Mouse (Mus musculus): Measurements from ENCODE around the gene Siae.

Gene Siae

GRCm38 (mm10) chr9:37554838-37555748 lies at the start of gene Siae:
Siae (plus strand) TSS chr9:37555698.
- DNase-seq = no peak

GRCm38 (mm10) chr9:37506023-37506422 lies 49.5 kb upstream of the Siae start:
- DNase-seq = no peak

- no peak for DNase-seq
Measured at GRCm38 (mm10) chr9:37512097-37512496, 43.4 kb upstream of the Siae start.

DNA sequence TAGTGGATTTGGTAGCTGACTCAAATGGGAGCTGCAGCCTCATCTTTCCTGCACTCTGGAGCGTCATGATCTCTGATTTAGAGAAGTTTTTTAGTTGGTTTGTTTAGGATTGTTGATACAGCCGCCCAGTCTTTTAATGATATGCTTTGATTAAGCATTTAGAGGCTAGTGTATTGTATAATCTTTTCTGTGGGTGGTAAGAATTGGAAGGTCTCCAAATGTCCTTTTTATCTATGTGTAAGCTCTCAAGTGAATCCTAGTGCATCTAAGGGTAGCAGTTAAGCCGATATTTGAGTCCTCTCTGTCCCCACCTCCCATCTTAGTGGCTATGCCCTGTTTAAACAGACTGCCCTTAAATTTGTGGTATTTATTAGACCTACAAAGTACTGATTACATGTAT lies 41.0 kb upstream of the Siae start:
- no peak for DNase-seq

DNA sequence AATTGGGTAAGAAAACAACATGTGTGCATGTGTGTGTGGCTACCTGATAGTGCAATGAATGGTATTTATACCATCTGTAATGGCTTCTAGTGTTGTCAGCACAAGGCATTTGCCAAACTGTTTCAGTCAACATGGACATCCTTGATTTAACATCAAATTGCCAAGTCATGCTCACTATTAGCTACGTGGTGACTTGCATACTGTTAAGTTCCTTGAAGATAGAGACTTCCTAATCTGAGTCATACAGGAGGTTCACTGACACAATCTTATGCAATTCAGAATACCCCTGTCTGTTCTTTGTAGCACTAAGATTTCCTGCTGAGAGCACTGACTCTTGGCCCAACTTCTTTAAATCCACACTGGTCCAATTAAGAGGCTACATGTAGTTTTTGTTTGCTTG lies 38.0 kb upstream of the Siae start:
- no peak for DNase-seq

DNA sequence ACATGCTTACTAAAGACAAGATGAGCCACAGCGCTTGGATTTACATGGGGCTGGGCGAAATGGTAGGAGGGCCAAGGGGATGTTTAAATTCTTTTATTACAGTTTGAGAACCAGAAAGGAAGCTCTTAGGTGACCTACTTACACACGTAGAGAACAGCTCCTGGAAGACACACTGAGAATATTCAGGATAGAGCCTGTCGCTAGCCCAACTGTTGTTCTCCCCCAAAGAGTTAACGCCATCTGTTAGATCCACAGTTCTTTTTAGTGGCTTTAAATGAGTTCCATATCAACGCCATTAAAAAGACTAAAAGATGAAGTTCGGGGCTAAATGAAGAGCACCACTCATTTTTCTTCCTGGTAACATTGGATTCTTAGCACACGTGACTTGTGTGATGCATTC lies 36.5 kb upstream of the Siae start:
- no peak for DNase-seq

GRCm38 (mm10) chr9:37519995-37520394 lies 35.5 kb upstream of the Siae start:
- DNase-seq = no peak

DNA sequence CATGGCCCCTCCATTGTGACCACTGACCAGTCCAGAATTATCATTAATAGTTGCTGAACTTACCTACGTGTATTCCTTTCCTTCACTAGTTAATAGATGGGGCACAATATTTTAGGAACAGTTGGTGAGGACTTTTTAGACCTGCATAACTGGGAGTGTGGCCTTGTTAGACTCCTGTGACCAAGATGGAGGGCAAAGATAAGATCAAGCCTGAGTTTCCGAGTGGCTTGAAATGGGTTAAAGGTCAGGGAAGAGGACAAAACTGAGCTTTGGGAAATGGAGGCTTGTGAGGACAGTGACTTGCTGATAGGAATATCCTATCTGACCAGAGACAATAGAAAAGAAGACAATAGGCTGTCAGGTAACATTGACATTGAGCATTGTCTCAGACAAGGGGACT lies 30.0 kb upstream of the Siae start:
- no peak for DNase-seq

- no peak for DNase-seq
Measured at GRCm38 (mm10) chr9:37526443-37527395, 28.8 kb upstream of the Siae start.

DNA sequence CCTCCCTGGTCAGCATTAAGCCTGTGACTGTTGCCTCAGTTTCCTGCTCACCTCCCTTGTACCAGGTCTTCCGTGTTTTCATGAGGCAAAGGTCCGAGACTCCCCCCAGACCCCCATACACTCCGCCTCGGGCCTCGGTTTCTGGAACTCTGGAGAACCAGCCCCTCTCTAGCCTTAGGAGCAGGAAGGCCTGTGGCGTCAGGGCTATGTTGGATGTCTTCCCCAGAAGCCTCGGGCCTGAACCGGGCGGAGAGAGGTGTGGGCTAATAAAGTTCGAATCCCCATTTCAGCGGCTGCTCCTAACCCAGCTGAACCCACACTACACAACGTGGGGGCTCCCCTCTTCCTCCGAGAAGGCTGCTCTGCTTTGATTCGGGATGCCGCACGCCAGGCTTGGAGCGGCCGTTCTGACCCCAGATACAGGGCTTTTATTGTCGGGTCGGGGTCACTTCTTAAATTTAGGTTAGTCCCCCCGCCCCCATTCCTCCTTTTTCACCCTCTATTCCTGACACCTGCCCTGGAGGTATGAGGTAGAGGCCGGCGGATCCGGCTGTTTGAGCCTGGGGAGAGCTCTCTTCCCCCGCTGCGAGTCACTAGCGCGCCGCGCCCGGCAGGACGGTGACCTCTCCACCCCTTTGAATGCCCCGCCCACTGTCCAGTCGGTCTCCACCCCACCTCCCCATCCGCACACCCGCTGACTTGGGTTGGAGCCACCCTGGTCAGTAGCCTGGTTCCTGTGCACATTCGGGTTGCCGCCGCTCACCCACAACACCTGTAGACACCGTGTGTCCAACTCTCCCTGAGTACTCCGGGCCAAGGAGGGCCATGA lies 27.9 kb upstream of the Siae start, which contains the start of gene Esam:
TSS of gene Esam (plus strand) at position 683 of the 829 bp plus-strand sequence.
- DNase-seq = no peak

DNA sequence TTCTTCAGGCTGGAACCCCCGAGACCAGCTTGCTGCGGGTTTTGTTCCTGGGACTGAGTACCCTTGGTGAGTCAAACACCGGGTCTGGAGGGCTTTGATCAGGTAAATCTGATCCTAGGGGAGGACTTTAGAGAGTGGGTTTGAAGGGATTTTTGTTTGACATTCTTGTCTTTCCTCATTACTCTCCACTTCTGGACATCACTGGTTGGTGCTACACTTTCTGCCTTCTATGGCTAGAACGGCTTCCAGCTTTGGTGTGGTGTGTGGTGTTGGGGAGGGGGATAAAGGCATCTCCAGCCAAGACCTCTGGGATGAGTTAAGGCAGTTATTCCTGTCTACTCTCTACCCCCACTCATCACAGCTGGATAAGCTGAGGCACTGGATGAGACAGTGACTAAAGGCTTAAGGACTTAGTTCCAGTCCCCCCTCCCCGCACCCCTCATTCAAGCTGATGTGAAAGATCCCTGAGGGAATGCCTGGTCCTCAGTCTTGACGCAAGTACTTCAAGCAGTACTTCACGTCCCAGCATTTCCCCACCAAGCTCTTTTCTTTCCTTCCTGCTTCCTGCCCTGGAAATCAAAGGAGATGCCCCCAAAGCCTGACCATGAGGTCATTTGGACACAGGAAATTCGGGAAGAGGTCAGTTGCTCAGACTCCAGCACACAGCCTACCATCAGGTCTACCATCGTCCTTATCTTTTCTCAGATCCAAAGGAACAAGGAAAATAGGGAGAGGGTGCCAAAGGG lies 27.1 kb upstream of the Siae start:
- no peak for DNase-seq

- DNase-seq = no peak
Measured at GRCm38 (mm10) chr9:37530031-37530887, 25.2 kb upstream of the Siae start.

DNA sequence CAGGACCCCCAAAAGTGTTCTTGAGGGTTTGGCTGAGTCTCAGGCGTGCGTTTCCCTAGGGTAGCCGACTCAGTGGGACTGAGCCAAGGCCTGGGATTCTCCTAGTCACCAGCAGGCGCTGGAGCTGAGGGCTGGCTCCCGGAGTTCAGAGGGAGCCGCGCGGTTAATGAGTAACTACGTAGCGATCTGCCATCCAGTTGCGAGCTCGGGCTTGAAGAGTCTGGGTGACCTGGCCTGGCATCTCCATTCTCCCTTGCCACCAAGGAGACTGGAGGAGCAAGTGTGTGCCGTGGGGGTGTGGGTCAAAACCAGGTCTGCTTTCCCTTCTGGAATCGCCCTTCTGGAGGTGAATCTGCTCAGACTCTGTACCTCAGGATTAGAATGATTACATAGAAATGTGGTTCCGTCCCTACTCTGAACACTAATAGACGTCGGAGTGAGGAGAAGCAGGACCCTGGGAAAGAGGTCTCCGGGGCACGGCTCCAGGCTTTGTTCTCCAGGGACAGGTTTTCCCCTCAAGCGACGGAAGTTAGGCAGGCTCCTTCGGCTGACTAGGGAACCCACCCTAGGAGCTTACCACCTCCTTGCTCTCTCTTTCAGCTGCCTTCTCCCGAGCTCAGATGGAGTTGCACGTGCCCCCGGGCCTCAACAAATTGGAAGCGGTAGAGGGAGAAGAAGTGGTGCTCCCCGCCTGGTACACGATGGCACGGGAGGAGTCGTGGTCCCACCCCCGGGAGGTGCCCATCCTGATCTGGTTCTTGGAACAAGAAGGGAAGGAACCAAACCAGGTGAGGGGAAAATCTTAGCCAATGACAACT lies 24.4 kb upstream of the Siae start:
- DNase-seq = no peak

DNA sequence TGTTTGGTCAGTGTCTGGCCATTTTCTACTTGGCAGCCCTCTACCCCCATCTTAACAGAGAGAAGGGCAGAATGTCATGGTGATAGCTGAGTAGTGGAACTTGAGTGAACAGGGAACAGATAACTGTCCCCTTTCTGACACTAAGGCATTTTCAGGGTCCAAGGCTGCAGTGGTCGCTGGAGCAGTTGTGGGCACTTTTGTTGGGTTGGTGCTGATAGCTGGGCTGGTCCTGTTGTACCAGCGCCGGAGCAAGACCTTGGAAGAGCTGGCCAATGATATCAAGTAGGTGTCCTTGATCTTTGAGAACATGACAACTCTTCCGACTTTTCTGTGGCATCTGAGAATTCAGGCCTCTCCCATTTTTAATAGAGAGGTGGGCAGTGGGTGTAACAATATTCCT lies 18.6 kb upstream of the Siae start:
- DNase-seq = no peak

DNA sequence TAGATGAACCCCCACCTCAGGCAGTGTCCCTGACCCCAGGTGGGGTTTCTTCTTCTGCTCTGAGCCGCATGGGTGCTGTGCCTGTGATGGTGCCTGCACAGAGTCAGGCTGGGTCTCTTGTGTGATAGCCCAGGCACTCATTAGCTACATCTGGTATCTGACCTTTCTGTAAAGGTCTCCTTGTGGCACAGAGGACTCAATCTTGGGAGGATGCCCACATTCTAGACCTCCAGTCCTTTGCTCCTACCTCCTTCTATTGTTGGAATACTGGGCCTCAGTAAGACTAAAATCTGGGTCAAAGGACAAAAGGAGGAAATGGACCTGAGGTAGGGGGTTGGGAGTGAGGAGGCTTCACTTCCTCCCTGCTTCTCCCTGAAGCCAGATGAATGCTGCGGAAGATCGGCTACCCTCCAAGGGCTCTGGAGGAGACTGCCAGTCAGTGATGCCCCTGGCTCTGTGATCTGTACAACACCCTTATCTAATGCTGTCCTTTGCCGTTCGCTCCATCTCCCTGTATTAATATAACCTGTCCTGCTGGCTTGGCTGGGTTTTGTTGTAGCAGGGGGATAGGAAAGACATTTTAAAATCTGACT lies 17.7 kb upstream of the Siae start:
- no peak for DNase-seq

DNA sequence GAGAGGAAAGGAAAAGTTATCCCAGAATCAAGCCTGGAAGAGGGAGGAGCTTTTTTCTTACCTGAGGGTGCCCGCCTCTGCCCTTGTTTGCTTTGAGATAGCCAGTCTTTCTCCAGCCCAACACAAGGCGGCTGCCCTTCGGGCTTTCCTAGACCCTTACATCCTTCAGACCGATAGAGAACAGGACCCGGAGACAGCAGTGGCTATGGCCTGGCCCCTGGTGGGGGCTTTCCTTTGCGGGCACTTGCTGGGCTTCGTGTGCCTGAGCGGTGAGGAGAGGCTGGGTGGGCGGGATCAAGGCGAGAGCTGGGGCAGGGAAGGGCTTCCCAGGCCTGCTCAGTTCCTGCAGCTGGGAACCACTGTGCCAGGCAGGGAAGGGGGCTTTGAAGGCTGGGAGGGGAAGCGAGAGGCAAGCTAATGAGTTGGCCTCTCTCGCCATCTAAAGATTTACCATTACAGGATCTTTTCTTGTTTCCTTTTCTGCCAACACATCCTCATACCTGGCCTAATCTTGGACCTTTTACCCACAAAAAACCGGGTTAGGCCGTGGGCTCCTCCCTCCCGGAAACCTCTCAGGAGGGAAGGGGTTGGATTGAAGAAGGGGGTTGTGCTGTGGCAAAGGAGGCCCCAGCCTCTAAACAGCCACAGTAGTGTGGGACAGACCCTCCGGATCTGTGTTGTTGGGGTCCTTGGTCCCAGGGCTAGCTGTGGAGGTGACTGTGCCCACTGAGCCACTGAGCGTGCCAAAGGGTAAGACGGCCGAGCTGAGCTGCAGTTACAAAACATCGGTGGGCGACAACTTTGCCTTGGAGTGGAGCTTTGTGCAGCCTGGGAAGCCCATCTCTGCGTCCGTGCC lies 16.1 kb upstream of the Siae start, which contains the start of gene Vsig2:
TSS of gene Vsig2 (plus strand) at position 86 of the 856 bp plus-strand sequence.
- no peak for DNase-seq

DNA sequence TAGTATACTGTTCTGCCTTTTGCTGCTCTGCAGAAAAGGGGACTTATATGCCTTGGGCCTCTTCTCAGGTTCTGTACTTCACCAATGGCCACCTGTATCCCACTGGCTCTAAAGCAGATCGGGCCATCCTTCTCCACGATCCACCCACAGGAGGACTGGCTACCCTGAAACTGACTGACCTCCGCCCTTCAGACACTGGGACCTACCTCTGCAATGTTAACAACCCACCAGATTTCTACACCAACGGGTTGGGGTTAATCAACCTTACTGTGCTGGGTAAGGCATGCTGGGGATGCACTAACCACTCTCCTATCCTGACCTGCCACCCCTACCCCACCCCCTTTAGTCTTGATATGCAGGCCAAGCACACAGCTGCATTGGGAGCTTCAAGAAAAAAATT lies 15.3 kb upstream of the Siae start:
- DNase-seq = no peak

All from thymus, adult 18-20 months (tissue).